In the genomic region with DNA sequence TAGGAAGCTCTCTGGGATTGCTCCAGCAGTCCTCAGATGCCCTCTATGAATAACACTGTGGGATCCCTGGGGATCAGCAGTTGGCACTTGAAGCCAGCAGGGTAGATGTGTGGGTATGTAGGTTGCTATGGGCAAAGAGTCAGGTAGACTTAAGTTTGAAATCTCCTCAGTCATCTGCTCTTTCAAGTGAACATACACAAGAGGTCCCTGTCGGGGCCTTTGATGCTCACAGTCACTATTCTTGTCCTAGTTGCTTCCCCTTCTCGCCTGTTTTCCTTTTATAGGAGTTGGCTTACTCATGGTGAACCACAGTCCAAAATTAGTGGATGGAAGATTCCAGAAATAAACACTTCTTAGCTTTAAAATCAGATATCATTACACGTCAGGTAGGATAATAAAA, we compare ENCODE assay signal across 21 mouse cellular contexts.
"Had no signal": no experiment of that assay in that cellular context is flagged by ENCODE, and none has a peak within 500 bp of the region (broad histone marks: within the 10 kb centered on the region; RNA-seq: fewer than 3 reads in every experiment).

No protein-coding gene starts in this region.

- H3K27me3 ChIP-seq: limb, embryonic 13.5 days; megakaryocyte, embryonic 14.5 days; neural tube, embryonic 12.5 days; neural tube, embryonic 15.5 days; stomach, embryonic 15.5 days had no signal

- H3K4me3 ChIP-seq: limb, embryonic 10.5 days; limb, embryonic 13.5 days; neural tube, embryonic 12.5 days; neural tube, embryonic 15.5 days; stomach, embryonic 15.5 days had no signal

- H3K27ac ChIP-seq: limb, embryonic 10.5 days; limb, embryonic 13.5 days; liver, embryonic 14.5 days; neural tube, embryonic 12.5 days; neural tube, embryonic 15.5 days; stomach, embryonic 15.5 days had no signal

- H3K4me1 ChIP-seq: stomach, embryonic 15.5 days had no signal

- H3K36me3 ChIP-seq: limb, embryonic 10.5 days; limb, embryonic 13.5 days; neural tube, embryonic 12.5 days; neural tube, embryonic 15.5 days; stomach, embryonic 15.5 days had no signal

- ATAC-seq: liver, postnatal 0 days; lung, postnatal 0 days had no signal

- H3K4me2 ChIP-seq: limb, embryonic 13.5 days; lung, embryonic 14.5 days; midbrain, embryonic 11.5 days; neural tube, embryonic 12.5 days; neural tube, embryonic 15.5 days; stomach, embryonic 15.5 days had no signal

- DNase-seq: kidney, adult 11 months; kidney, adult 9 months; kidney, postnatal 14 days; kidney, postnatal 4 days; liver; liver, postnatal 0 days; lung, embryonic 14.5 days; midbrain, embryonic 14.5 days; retina, postnatal 1 day; right cerebral cortex, postnatal 25 days; spleen, adult 18-20 months; thymus, postnatal 25 days had no signal

- H3K9me3 ChIP-seq: limb, embryonic 10.5 days; limb, embryonic 13.5 days; megakaryocyte, embryonic 14.5 days; neural tube, embryonic 12.5 days; neural tube, embryonic 15.5 days; stomach, embryonic 15.5 days had no signal

- H3K9ac ChIP-seq: limb, embryonic 13.5 days; liver, postnatal 0 days; lung, embryonic 14.5 days; neural tube, embryonic 12.5 days; neural tube, embryonic 15.5 days; stomach, embryonic 15.5 days had no signal
